Mouse (Mus musculus) thymus, adult 2 months (tissue): ENCODE data around the gene Maml3.

Experiments used
- CTCF ChIP-seq: fragments of 200-500 bp; IDR thresholded peaks from 2 replicates; pipeline ENCODE4 v1.5.1; 2012; ENCODE audit warnings: mild to moderate bottlenecking, control low read depth, low read length, moderate library complexity, borderline replicate concordance; ENCODE audit not compliant: control insufficient read depth, poor library complexity, insufficient read depth; ENCODE audit errors: extremely low read depth
- POLR2A ChIP-seq: fragments of 200-500 bp; IDR thresholded peaks from 2 replicates; pipeline ENCODE4 v1.6.1; 2012; ENCODE audit warnings: mild to moderate bottlenecking, low read length, control low read depth, moderate library complexity; ENCODE audit not compliant: control insufficient read depth, poor library complexity, insufficient read depth; ENCODE audit errors: extremely low read depth

DNA sequence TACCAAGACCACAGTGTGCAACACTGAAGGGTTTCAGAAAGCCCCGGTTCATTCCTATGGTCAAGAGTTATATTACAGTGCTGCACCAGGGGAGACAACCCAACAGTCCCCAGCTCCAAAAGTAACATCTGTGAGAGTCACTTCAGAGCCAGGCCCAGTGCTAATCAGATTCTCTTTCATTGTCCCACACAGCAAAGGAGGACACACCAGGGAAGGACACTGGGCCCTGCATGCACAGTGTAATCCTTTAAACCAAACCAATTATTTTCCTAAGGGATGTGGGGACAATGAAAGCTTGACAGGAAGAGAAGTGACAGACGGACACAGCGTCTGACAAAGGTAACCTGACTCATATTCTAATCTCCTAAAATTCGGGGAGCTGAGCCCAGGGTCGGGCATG, 32.9 kb downstream of the Maml3 start:
- no peak for TF ChIP-seq POLR2A
- no peak for TF ChIP-seq CTCF
